Mouse (Mus musculus): ENCODE measurements at regions not wholly inside any gene's neighbourhood (a gene's known extent, or its start where the extent isn't known, plus 50 kb on each side); places are given as distances from the start of the nearest gene placed in this dataset.

- no peak for DNase-seq
Observed at GRCm38 (mm10) chr10:56453578-56454069, 76.5 kb downstream of the Gja1 start.

GRCm38 (mm10) chr10:56455867-56456468, 78.8 kb downstream of the Gja1 start:
- no peak for DNase-seq

GRCm38 (mm10) chr10:56468537-56468936, 91.4 kb downstream of the Gja1 start:
- no peak for DNase-seq

GRCm38 (mm10) chr10:56468993-56469712, 92.0 kb downstream of the Gja1 start:
- DNase-seq, result no peak

GRCm38 (mm10) chr10:56469895-56470294, 92.8 kb downstream of the Gja1 start:
- DNase-seq, result no peak

GRCm38 (mm10) chr10:56474951-56475350, 97.8 kb downstream of the Gja1 start:
- no peak for DNase-seq

- DNase-seq, result no peak
Observed at GRCm38 (mm10) chr10:56482156-56482716, 105.1 kb downstream of the Gja1 start.

- no peak for DNase-seq
Observed at GRCm38 (mm10) chr10:56484931-56485330, 107.8 kb downstream of the Gja1 start.

- no peak for DNase-seq
Observed at GRCm38 (mm10) chr10:56485746-56486145, 108.6 kb downstream of the Gja1 start.

- DNase-seq, result no peak
Observed at GRCm38 (mm10) chr10:56486584-56486983, 109.5 kb downstream of the Gja1 start.

GRCm38 (mm10) chr10:56493461-56493860, 116.3 kb downstream of the Gja1 start:
- no peak for DNase-seq

GRCm38 (mm10) chr10:56495352-56495751, 118.2 kb downstream of the Gja1 start:
- DNase-seq, result no peak

- DNase-seq, result no peak
Observed at GRCm38 (mm10) chr10:56519041-56519440, 141.9 kb downstream of the Gja1 start.

GRCm38 (mm10) chr10:56525791-56526190, 148.7 kb downstream of the Gja1 start:
- DNase-seq, result no peak

- DNase-seq, result no peak
Observed at GRCm38 (mm10) chr10:56537091-56537490, 160.0 kb downstream of the Gja1 start.

- DNase-seq, result no peak
Observed at GRCm38 (mm10) chr10:56539827-56540511, 162.8 kb downstream of the Gja1 start.

GRCm38 (mm10) chr10:56542106-56542505, 165.0 kb downstream of the Gja1 start:
- DNase-seq, result no peak

GRCm38 (mm10) chr10:56545989-56546388, 168.9 kb downstream of the Gja1 start:
- DNase-seq, result no peak

GRCm38 (mm10) chr10:56546824-56547223, 169.7 kb downstream of the Gja1 start:
- DNase-seq, result no peak

GRCm38 (mm10) chr10:56547825-56548224, 170.7 kb downstream of the Gja1 start:
- DNase-seq, result no peak

GRCm38 (mm10) chr10:56566836-56567442, 189.8 kb downstream of the Gja1 start:
- DNase-seq, result no peak

- DNase-seq, result peak; percentile 52
Observed at GRCm38 (mm10) chr10:56582065-56582464, 204.9 kb downstream of the Gja1 start.

GRCm38 (mm10) chr10:56587205-56587604, 210.1 kb downstream of the Gja1 start:
- DNase-seq, result no peak

Measured in cerebellum, adult 11 months (tissue).